Mouse (Mus musculus): ENCODE data around the gene Plcg1. TPM values are rescaled to one million over a fixed set of nuclear protein-coding genes. Genes with fewer than 3 reads are reported as not detected.

Plcg1 gene
- polyA plus RNA-seq, 1 experiment from 2014 or later: 80.6 TPM

DNA sequence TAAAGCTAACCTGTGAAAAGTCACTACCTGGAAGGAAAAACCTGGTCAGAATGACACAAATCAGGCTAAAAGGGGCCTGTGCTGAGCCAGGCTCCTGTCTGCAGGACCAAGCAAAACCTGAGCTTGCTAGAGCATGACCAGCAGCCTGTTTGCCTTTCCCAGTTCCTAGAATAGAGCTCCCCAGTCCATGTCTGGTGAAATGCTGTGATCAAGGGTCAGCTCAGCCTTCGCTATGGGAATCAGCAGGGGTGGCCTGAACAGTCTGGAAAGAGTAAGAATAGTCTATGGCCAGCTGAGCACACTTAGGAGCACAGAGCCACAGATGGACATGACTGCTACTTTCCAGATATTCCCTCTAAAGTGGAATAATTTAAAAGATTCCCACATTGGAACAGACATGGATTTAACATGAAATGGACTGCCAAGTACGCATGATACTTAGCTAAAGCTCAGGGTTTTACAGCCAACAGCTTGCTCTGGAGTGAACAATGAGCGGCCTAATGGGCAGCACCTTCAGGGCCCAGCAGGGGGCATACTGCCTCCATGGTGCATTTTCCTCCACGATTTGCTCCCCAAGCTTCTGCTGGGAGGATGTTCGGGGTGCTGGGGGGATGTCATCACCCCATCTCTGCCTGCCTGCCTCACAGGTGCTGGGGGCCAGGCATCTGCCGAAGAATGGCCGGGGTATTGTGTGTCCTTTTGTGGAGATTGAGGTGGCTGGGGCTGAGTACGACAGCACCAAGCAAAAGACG is 29.5 kb downstream of the Plcg1 start:
- WGBS: 87% methylated on average over 9 of the region's 9 CpGs
- DNase-seq (ENCODE audit: low spot score) (no peak), ATAC-seq (ENCODE audit: insufficient read depth, low FRiP score, low TSS enrichment) (no peak)
- Histone ChIP-seq H3K27me3 (ENCODE audit: control insufficient read depth, insufficient read depth, low read length) (no peaks in the 10 kb centered on the region), H3K36me3 (ENCODE audit: control insufficient read depth, insufficient read depth, low read length) (peaks cover 35% of the 10 kb centered on the region), H3K9me3 (ENCODE audit: control insufficient read depth, low read length) (no peaks in the 10 kb centered on the region), H3K4me2 (ENCODE audit: low read depth) (no peak overlapping the region), H3K9ac (ENCODE audit: low read length) (no peak overlapping the region), H3K4me3 (ENCODE audit: low read depth, low read length) (no peak overlapping the region), H3K27ac (ENCODE audit: low read depth, low read length) (no peak overlapping the region), H3K4me1 (ENCODE audit: control insufficient read depth, insufficient read depth, low read length) (no peaks in the 10 kb centered on the region)

DNA sequence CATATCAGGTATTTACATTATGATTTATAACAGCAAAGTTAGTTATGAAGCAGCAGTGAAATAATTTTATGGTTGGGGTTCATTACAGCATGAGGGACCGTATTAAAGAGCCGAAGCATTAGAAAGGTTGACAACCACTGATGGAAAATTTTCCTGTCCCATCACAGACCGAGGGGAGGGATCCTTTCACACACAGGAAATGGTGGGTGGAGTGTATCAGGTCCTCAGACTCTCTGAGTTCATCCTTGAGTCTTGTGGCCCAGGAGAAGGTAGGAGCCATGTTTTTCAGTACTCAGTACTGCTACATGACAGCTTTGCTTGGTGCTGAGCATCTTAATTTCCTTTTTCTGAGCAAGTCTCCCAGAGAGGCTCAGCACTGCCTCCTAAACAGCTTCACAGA is 32.7 kb downstream of the Plcg1 start:
- no peaks in the 10 kb centered on the region for H3K27me3 ChIP-seq (ENCODE audit: control insufficient read depth, insufficient read depth, low read length)
- peaks cover 18% of the 10 kb centered on the region for H3K36me3 ChIP-seq (ENCODE audit: control insufficient read depth, insufficient read depth, low read length)
- WGBS: 98% methylated on average over 3 of the region's 3 CpGs
- no peak overlapping the region for H3K4me3 ChIP-seq (ENCODE audit: low read depth, low read length)
- H3K9ac ChIP-seq (ENCODE audit: low read length): no peak overlapping the region
- ATAC-seq (ENCODE audit: insufficient read depth, low FRiP score, low TSS enrichment) (no peak), DNase-seq (ENCODE audit: low spot score) (no peak)
- H3K9me3 ChIP-seq (ENCODE audit: control insufficient read depth, low read length): no peaks in the 10 kb centered on the region
- H3K4me1 ChIP-seq (ENCODE audit: control insufficient read depth, insufficient read depth, low read length): no peaks in the 10 kb centered on the region
- H3K27ac ChIP-seq (ENCODE audit: low read depth, low read length): no peak overlapping the region
- H3K4me2 ChIP-seq (ENCODE audit: low read depth): no peak overlapping the region

GRCm38 (mm10) chr2:160764386-160764785 is 33.3 kb downstream of the Plcg1 start:
- Histone ChIP-seq H3K27ac (ENCODE audit: low read depth, low read length) (no peak overlapping the region), H3K9ac (ENCODE audit: low read length) (no peak overlapping the region), H3K4me3 (ENCODE audit: low read depth, low read length) (no peak overlapping the region), H3K36me3 (ENCODE audit: control insufficient read depth, insufficient read depth, low read length) (peaks cover 17% of the 10 kb centered on the region), H3K27me3 (ENCODE audit: control insufficient read depth, insufficient read depth, low read length) (no peaks in the 10 kb centered on the region), H3K4me1 (ENCODE audit: control insufficient read depth, insufficient read depth, low read length) (no peaks in the 10 kb centered on the region), H3K4me2 (ENCODE audit: low read depth) (no peak overlapping the region), H3K9me3 (ENCODE audit: control insufficient read depth, low read length) (no peaks in the 10 kb centered on the region)
- DNase-seq (ENCODE audit: low spot score) (no peak), ATAC-seq (ENCODE audit: insufficient read depth, low FRiP score, low TSS enrichment) (no peak)
- WGBS: 85% methylated on average over 2 of the region's 2 CpGs

- H3K9me3 ChIP-seq (ENCODE audit: control insufficient read depth, low read length): no peaks in the 10 kb centered on the region
- ATAC-seq (ENCODE audit: insufficient read depth, low FRiP score, low TSS enrichment) (no peak), DNase-seq (ENCODE audit: low spot score) (no peak)
- H3K27me3 ChIP-seq (ENCODE audit: control insufficient read depth, insufficient read depth, low read length): no peaks in the 10 kb centered on the region
- 82% methylated on average over 3 of the region's 3 CpGs for WGBS
- H3K36me3 ChIP-seq (ENCODE audit: control insufficient read depth, insufficient read depth, low read length): peaks cover 12% of the 10 kb centered on the region
- no peak overlapping the region for H3K27ac ChIP-seq (ENCODE audit: low read depth, low read length)
- H3K4me3 ChIP-seq (ENCODE audit: low read depth, low read length): no peak overlapping the region
- no peak overlapping the region for H3K9ac ChIP-seq (ENCODE audit: low read length)
- no peak overlapping the region for H3K4me2 ChIP-seq (ENCODE audit: low read depth)
- no peaks in the 10 kb centered on the region for H3K4me1 ChIP-seq (ENCODE audit: control insufficient read depth, insufficient read depth, low read length)
Observed at GRCm38 (mm10) chr2:160765096-160765495, 34.0 kb downstream of the Plcg1 start.

GRCm38 (mm10) chr2:160766371-160766771 is 35.3 kb downstream of the Plcg1 start:
- H3K27me3 ChIP-seq (ENCODE audit: control insufficient read depth, insufficient read depth, low read length): no peaks in the 10 kb centered on the region
- H3K27ac ChIP-seq (ENCODE audit: low read depth, low read length): no peak overlapping the region
- H3K4me1 ChIP-seq (ENCODE audit: control insufficient read depth, insufficient read depth, low read length): no peaks in the 10 kb centered on the region
- no peak overlapping the region for H3K9ac ChIP-seq (ENCODE audit: low read length)
- no peak overlapping the region for H3K4me3 ChIP-seq (ENCODE audit: low read depth, low read length)
- WGBS: 75% methylated on average over 5 of the region's 5 CpGs
- H3K9me3 ChIP-seq (ENCODE audit: control insufficient read depth, low read length): no peaks in the 10 kb centered on the region
- peaks cover 10% of the 10 kb centered on the region for H3K36me3 ChIP-seq (ENCODE audit: control insufficient read depth, insufficient read depth, low read length)
- DNase-seq (ENCODE audit: low spot score) (no peak), ATAC-seq (ENCODE audit: insufficient read depth, low FRiP score, low TSS enrichment) (no peak)
- no peak overlapping the region for H3K4me2 ChIP-seq (ENCODE audit: low read depth)

DNA sequence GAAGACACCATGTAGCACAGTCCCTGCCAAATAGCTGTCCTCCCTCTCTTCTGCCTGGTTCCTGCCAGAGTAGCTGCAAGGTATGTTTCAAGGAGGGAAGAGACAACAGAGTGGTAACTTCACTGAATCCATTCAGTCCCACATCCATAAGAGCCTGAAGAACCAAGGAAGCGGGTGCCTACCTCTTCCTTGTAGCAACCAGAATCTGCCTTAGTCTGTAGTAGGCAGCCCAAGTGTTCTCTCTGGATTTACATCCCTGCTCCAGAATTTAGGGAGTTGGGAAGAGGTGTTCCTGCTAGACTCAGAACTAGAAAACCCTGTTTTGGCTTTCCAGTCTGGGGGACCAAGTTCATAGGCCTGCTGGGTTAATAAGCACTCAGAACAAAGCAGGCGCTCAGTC is 36.1 kb downstream of the Plcg1 start:
- Histone ChIP-seq H3K9me3 (ENCODE audit: control insufficient read depth, low read length) (no peaks in the 10 kb centered on the region), H3K4me2 (ENCODE audit: low read depth) (no peak overlapping the region), H3K4me3 (ENCODE audit: low read depth, low read length) (no peak overlapping the region), H3K9ac (ENCODE audit: low read length) (no peak overlapping the region), H3K36me3 (ENCODE audit: control insufficient read depth, insufficient read depth, low read length) (peaks cover 9% of the 10 kb centered on the region), H3K4me1 (ENCODE audit: control insufficient read depth, insufficient read depth, low read length) (no peaks in the 10 kb centered on the region), H3K27me3 (ENCODE audit: control insufficient read depth, insufficient read depth, low read length) (no peaks in the 10 kb centered on the region), H3K27ac (ENCODE audit: low read depth, low read length) (no peak overlapping the region)
- WGBS: 90% methylated on average over 2 of the region's 2 CpGs
- no peak for ATAC-seq (ENCODE audit: insufficient read depth, low FRiP score, low TSS enrichment)
- no peak for DNase-seq (ENCODE audit: low spot score)

- Histone ChIP-seq H3K4me1 (ENCODE audit: control insufficient read depth, insufficient read depth, low read length) (no peaks in the 10 kb centered on the region), H3K27ac (ENCODE audit: low read depth, low read length) (no peak overlapping the region), H3K27me3 (ENCODE audit: control insufficient read depth, insufficient read depth, low read length) (no peaks in the 10 kb centered on the region), H3K9ac (ENCODE audit: low read length) (no peak overlapping the region), H3K9me3 (ENCODE audit: control insufficient read depth, low read length) (no peaks in the 10 kb centered on the region), H3K36me3 (ENCODE audit: control insufficient read depth, insufficient read depth, low read length) (no peaks in the 10 kb centered on the region; the same call in 1 of the 2 replicates), H3K4me3 (ENCODE audit: low read depth, low read length) (no peak overlapping the region), H3K4me2 (ENCODE audit: low read depth) (no peak overlapping the region)
- WGBS: 88% methylated on average over 4 of the region's 4 CpGs
- DNase-seq (ENCODE audit: low spot score) (no peak), ATAC-seq (ENCODE audit: insufficient read depth, low FRiP score, low TSS enrichment) (no peak)
Observed at GRCm38 (mm10) chr2:160768097-160768695, 37.1 kb downstream of the Plcg1 start.

GRCm38 (mm10) chr2:160768997-160769396 is 37.9 kb downstream of the Plcg1 start:
- ATAC-seq (ENCODE audit: insufficient read depth, low FRiP score, low TSS enrichment) (no peak), DNase-seq (ENCODE audit: low spot score) (no peak)
- Histone ChIP-seq H3K27me3 (ENCODE audit: control insufficient read depth, insufficient read depth, low read length) (no peaks in the 10 kb centered on the region), H3K4me2 (ENCODE audit: low read depth) (no peak overlapping the region), H3K27ac (ENCODE audit: low read depth, low read length) (no peak overlapping the region), H3K36me3 (ENCODE audit: control insufficient read depth, insufficient read depth, low read length) (no peaks in the 10 kb centered on the region), H3K9me3 (ENCODE audit: control insufficient read depth, low read length) (no peaks in the 10 kb centered on the region), H3K4me1 (ENCODE audit: control insufficient read depth, insufficient read depth, low read length) (no peaks in the 10 kb centered on the region), H3K4me3 (ENCODE audit: low read depth, low read length) (no peak overlapping the region), H3K9ac (ENCODE audit: low read length) (no peak overlapping the region)
- 92% methylated on average over 2 of the region's 2 CpGs for WGBS

DNA sequence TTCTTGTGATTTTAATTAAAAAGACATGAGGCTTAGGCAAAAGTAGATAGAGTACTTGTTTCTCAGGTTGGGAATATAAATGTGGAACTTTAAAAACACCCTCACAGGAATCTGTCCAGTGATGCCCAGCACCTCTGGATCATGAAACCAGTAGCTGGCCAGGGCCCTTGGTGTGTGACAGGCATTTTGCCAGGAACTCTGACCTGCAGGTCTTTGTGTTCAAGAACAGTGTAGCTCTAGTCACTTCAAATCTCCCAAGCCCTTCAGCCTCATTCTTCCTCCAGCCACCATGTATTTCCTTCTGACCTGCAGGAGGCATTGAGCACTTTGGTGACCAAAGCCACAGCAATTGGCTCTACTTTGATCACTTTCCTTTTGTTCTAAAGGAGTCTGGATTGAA is 39.3 kb downstream of the Plcg1 start:
- Histone ChIP-seq H3K9me3 (ENCODE audit: control insufficient read depth, low read length) (no peaks in the 10 kb centered on the region), H3K4me1 (ENCODE audit: control insufficient read depth, insufficient read depth, low read length) (no peaks in the 10 kb centered on the region), H3K27ac (ENCODE audit: low read depth, low read length) (no peak overlapping the region), H3K4me3 (ENCODE audit: low read depth, low read length) (no peak overlapping the region), H3K9ac (ENCODE audit: low read length) (no peak overlapping the region), H3K27me3 (ENCODE audit: control insufficient read depth, insufficient read depth, low read length) (no peaks in the 10 kb centered on the region), H3K4me2 (ENCODE audit: low read depth) (no peak overlapping the region), H3K36me3 (ENCODE audit: control insufficient read depth, insufficient read depth, low read length) (no peaks in the 10 kb centered on the region)
- ATAC-seq (ENCODE audit: insufficient read depth, low FRiP score, low TSS enrichment) (no peak), DNase-seq (ENCODE audit: low spot score) (no peak)

Measured in neural tube, embryonic 11.5 days (tissue).